Mouse (Mus musculus) C2C12 (cell line): ENCODE measurements around the gene Elavl2.

Source experiments
- CEBPB ChIP-seq: IDR thresholded peaks from one replicate; pipeline ENCODE4 v1.6.1; 2011; ENCODE audit warnings: low read depth, mild to moderate bottlenecking, control low read depth, moderate library complexity
- CTCF ChIP-seq: IDR thresholded peaks from one replicate; pipeline ENCODE4 v1.5.1; 2011; ENCODE audit not compliant: control insufficient read depth, insufficient read depth, insufficient read length
- FOSL1 ChIP-seq: IDR thresholded peaks from one replicate; pipeline ENCODE4 v1.8.0; 2011; ENCODE audit warnings: mild to moderate bottlenecking, low read length; ENCODE audit not compliant: poor library complexity, insufficient read depth, severe bottlenecking
- MAX ChIP-seq: IDR thresholded peaks from one replicate; pipeline ENCODE4 v1.6.1; 2011; ENCODE audit warnings: mild to moderate bottlenecking, control low read depth
- MYOD1 ChIP-seq: IDR thresholded peaks from one replicate; pipeline ENCODE4 v1.6.1; 2011; ENCODE audit warnings: low read depth; ENCODE audit not compliant: control insufficient read depth, insufficient read length
- MYOG ChIP-seq: IDR thresholded peaks from one replicate; pipeline ENCODE4 v1.6.1; 2011; ENCODE audit not compliant: control insufficient read depth, insufficient read length; ENCODE audit errors: extremely low read depth
- USF1 ChIP-seq: IDR thresholded peaks from one replicate; pipeline ENCODE4 v1.6.1; 2011; ENCODE audit warnings: low read depth, mild to moderate bottlenecking, control low read depth, moderate library complexity

- TF ChIP-seq CTCF (no peak), USF1 (no peak), CEBPB (no peak), MAX (no peak), MYOG (no peak), MYOD1 (no peak), FOSL1 (no peak)
These were observed 66.4 kb downstream of the Elavl2 start for GRCm38 (mm10) chr4:91334177-91334576.
